Mouse (Mus musculus) lung, embryonic 14.5 days (tissue): ENCODE data around the gene 1700084M14Rik. TPM values are rescaled to one million over a fixed set of nuclear protein-coding genes. Genes with fewer than 3 reads are reported as not detected.
"Not testable (repeated sequence)": the region's sequence is repeated elsewhere in the genome, so short reads cannot be mapped to it uniquely, and the experiment has no call there.

Source experiments
- ATAC-seq: fragments of 200-750 bp; cut with Nextera tagmentation; 2 replicates; pipeline ENCODE4 v1.8.0; 2017; ENCODE audit warnings: mild to moderate bottlenecking, moderate TSS enrichment, moderate library complexity; ENCODE audit not compliant: insufficient read depth
- DNase-seq: peaks from one replicate; pipeline ENCODE4 v3.0.0-alpha.2; 2015
- H3K27ac ChIP-seq: fragments of 300-500 bp; sonication (generic); 2 replicates; pipeline ENCODE4 v1.5.1; 2014; ENCODE audit warnings: low read depth, mild to moderate bottlenecking, moderate library complexity
- H3K27me3 ChIP-seq: fragments of 300-500 bp; sonication (generic); 2 replicates; pipeline ENCODE4 v1.6.1; 2014; ENCODE audit warnings: low read length, control low read depth; ENCODE audit not compliant: insufficient read depth
- H3K36me3 ChIP-seq: fragments of 300-500 bp; sonication (generic); 2 replicates; pipeline ENCODE4 v1.6.1; 2014; ENCODE audit warnings: control low read depth; ENCODE audit not compliant: insufficient read depth
- H3K4me1 ChIP-seq: fragments of 300-500 bp; sonication (generic); 2 replicates; pipeline ENCODE4 v1.6.1; 2014; ENCODE audit warnings: antibody characterized with exemption, control low read depth; ENCODE audit not compliant: insufficient read depth
- H3K4me2 ChIP-seq: fragments of 300-500 bp; sonication (generic); 2 replicates; pipeline ENCODE4 v1.6.1; 2014; ENCODE audit warnings: mild to moderate bottlenecking
- H3K4me3 ChIP-seq: fragments of 300-500 bp; sonication (generic); 2 replicates; pipeline ENCODE4 v1.5.1; 2014; ENCODE audit warnings: low read depth, low read length
- H3K9ac ChIP-seq: fragments of 300-500 bp; sonication (generic); 2 replicates; pipeline ENCODE4 v1.6.1; 2014
- H3K9me3 ChIP-seq: fragments of 300-500 bp; sonication (generic); 2 replicates; pipeline ENCODE4 v1.6.1; 2016; ENCODE audit warnings: low read depth, low read length, control low read depth
- WGBS: fragments of 180-500 bp; shearing (Covaris S2); extraction: QIAGEN DNeasy Blood & Tissue Kit; methylation state at CpG from one replicate; pipeline ENCODE4 v1.1.7; 2014; 5-methylcytosine and 5-hydroxymethylcytosine counted together
- polyA plus RNA-seq: library from polyadenylated mRNA; unstranded; fragments of >200 nt; fragmentation: Nextera tagmentation; extraction: Ambion mirVana; gene quantifications from 2 replicates; pipeline ENCODE4 v1.2.1, GENCODE M21; 2014

1700084M14Rik gene
- polyA plus RNA-seq, result not detected in 2 replicates

GRCm38 (mm10) chrX:91575811-91576210, at the start of gene 1700084M14Rik:
Gene 1700084M14Rik (minus strand): TSS chrX:91575911.
- not testable (repeated sequence) for DNase-seq, H3K36me3 ChIP-seq, H3K27me3 ChIP-seq, ATAC-seq, H3K4me2 ChIP-seq, H3K4me1 ChIP-seq, H3K4me3 ChIP-seq, H3K27ac ChIP-seq, H3K9me3 ChIP-seq, H3K9ac ChIP-seq
- 84% methylated on average over 3 of the region's 3 CpGs for WGBS

Other genes with a start within 250 kb of the 1700084M14Rik start
- gene Mageb2, start 244.2 kb downstream of the 1700084M14Rik start, polyA plus RNA-seq, result not detected in 2 replicates
- gene Gm5072, start 183.4 kb downstream of the 1700084M14Rik start, polyA plus RNA-seq, result not detected in 2 replicates
- not detected in 2 replicates for gene Gm8914, start 95.8 kb downstream of the 1700084M14Rik start, polyA plus RNA-seq
- gene Gm14781, start 56.3 kb upstream of the 1700084M14Rik start, polyA plus RNA-seq, result not detected in 2 replicates
- gene Mageb5, start 207.1 kb upstream of the 1700084M14Rik start, polyA plus RNA-seq, result not detected in 2 replicates